Mouse (Mus musculus) neural tube, embryonic 11.5 days (tissue): ENCODE data around the gene Pltp. TPM values are rescaled to one million over a fixed set of nuclear protein-coding genes. Genes with fewer than 3 reads are reported as not detected.

ENCODE experiments used
- polyA plus RNA-seq: library from polyadenylated mRNA; unstranded; fragments of >200 nt; fragmentation: Nextera tagmentation; extraction: Ambion mirVana; gene quantifications from 2 replicates; pipeline ENCODE4 v1.2.1, GENCODE M21; 2014

The Pltp gene
- polyA plus RNA-seq, 1 experiment from 2014 or later = 58.4 TPM

Other genes starting within 250 kb of the Pltp start
- not detected in 2 replicates for gene Wfdc6b, start 244.2 kb downstream of the Pltp start, polyA plus RNA-seq
- not detected in 2 replicates for gene Wfdc8, start 244.1 kb downstream of the Pltp start, polyA plus RNA-seq
- gene Wfdc16, start 218.9 kb downstream of the Pltp start, polyA plus RNA-seq = not detected in 2 replicates
- gene Wfdc10, start 201.7 kb downstream of the Pltp start, polyA plus RNA-seq = not detected in 2 replicates
- gene Wfdc9, start 201.1 kb downstream of the Pltp start, polyA plus RNA-seq = not detected in 2 replicates
- not detected in 2 replicates for gene Wfdc11, start 183.6 kb downstream of the Pltp start, polyA plus RNA-seq
- 0.30 TPM in 1 of 2 replicates, not detected in the other for gene Wfdc13, start 172.6 kb downstream of the Pltp start, polyA plus RNA-seq
- gene Spint4, start 159.2 kb downstream of the Pltp start, polyA plus RNA-seq = not detected in 2 replicates
- gene Spint5, start 142.4 kb downstream of the Pltp start, polyA plus RNA-seq = not detected in 2 replicates
- gene Wfdc3, start 111.8 kb downstream of the Pltp start, polyA plus RNA-seq = 0.13 and 1.4 TPM in 2 replicates
- 67.9 and 77.0 TPM in 2 replicates for gene Dnttip1, start 111.7 kb downstream of the Pltp start, polyA plus RNA-seq
- gene Ube2c, start 87.8 kb downstream of the Pltp start, polyA plus RNA-seq = 449 and 453 TPM in 2 replicates
- gene Tnnc2, start 77.7 kb downstream of the Pltp start, polyA plus RNA-seq = 43.2 and 55.4 TPM in 2 replicates
- 11.2 and 14.1 TPM in 2 replicates for gene Snx21, start 71.9 kb downstream of the Pltp start, polyA plus RNA-seq
- gene Acot8, start 52.8 kb downstream of the Pltp start, polyA plus RNA-seq = 15.1 TPM in 2 replicates
- gene Zswim3, start 52.6 kb downstream of the Pltp start, polyA plus RNA-seq = 12.9 and 14.0 TPM in 2 replicates
- 22.9 and 23.2 TPM in 2 replicates for gene Zswim1, start 35.0 kb downstream of the Pltp start, polyA plus RNA-seq
- not detected in 2 replicates for gene Spata25, start 29.2 kb downstream of the Pltp start, polyA plus RNA-seq
- 87.9 and 88.6 TPM in 2 replicates for gene Ctsa, start 24.8 kb downstream of the Pltp start, polyA plus RNA-seq
- 3.8 and 4.8 TPM in 2 replicates for gene Neurl2, start 24.3 kb downstream of the Pltp start, polyA plus RNA-seq
- gene Pcif1, start 21.6 kb upstream of the Pltp start, polyA plus RNA-seq = 68.0 and 76.6 TPM in 2 replicates
- 13.9 and 15.4 TPM in 2 replicates for gene Zfp335, start 54.0 kb upstream of the Pltp start, polyA plus RNA-seq
- 1.2 and 2.1 TPM in 2 replicates for gene Mmp9, start 83.1 kb upstream of the Pltp start, polyA plus RNA-seq
- 6.0 and 6.5 TPM in 2 replicates for gene Slc12a5, start 103.1 kb upstream of the Pltp start, polyA plus RNA-seq
- 86.1 and 89.4 TPM in 2 replicates for gene Ncoa5, start 177.2 kb upstream of the Pltp start, polyA plus RNA-seq
- gene Cd40, start 197.9 kb upstream of the Pltp start, polyA plus RNA-seq = 8.5 and 8.9 TPM in 2 replicates
- not detected in 2 replicates for gene 1700025C18Rik, start 233.0 kb upstream of the Pltp start, polyA plus RNA-seq